Mouse (Mus musculus): ENCODE results near the gene Mib2. TPM values are rescaled to one million over a fixed set of nuclear protein-coding genes. Genes with fewer than 3 reads are reported as not detected.
"Not testable (repeated sequence)": the region's sequence is repeated elsewhere in the genome, so short reads cannot be mapped to it uniquely, and the experiment has no call there.

Gene Mib2
- 10 to 100 TPM; 86.7 to 87.7 TPM for total RNA-seq (2021)
- long read RNA-seq, experiment 1, transcript Mib2-201 (19 exons, 3,642 nt), result major isoform, 20 of 81 reads
- long read RNA-seq, experiment 1, partial matches to known transcripts, result 11 of 81 reads
- long read RNA-seq, experiment 1, other reads (novel, unspliced or antisense), result 50 of 81 reads
- long read RNA-seq, experiment 2, transcript Mib2-201 (19 exons, 3,642 nt), result major isoform, 17 of 87 reads
- long read RNA-seq, experiment 2, partial matches to known transcripts, result 16 of 87 reads
- long read RNA-seq, experiment 2, other reads (novel, unspliced or antisense), result 54 of 87 reads

GRCm38 (mm10) chr4:155668689-155669597 lies at the start of gene Mib2:
Gene Mib2 (minus strand): TSS chr4:155669198.
- peak; percentile 98 to 99 for DNase-seq (ENCODE audit: low spot score in 2 of 2)

DNA sequence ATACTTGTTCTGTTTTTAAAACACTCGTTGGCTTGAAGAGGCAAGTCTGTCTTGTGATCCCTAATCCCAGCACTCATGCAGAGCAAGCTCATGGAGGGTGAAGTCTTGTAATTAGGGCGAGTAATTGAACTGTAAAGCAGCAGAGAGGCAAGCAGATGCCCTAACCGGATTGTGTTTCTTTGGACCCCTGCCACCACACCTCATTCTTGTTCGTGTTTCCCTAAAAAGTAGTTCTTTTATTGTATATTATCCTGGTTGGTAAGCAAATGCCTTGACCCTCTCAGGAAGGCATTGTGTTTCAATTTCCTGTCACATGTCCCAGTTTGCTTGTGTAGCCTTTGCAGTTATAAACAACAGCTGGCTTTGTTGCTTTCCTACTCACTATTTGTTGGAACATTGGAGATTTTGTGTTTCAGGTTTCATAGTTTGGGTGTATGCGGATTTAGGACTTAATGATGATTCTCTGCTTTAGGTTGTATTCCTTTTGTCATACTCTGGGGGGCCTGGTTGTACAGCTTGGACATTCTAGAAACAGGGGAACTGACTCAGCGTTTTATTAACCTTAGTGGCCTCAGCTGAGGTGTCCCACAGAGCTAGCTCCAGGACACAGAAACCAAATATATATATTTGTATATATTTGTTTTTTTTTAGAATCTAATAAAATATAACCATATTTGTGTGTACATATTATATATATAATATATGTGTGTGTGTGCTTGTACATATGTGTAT lies 41.7 kb upstream of the Mib2 start:
- DNase-seq (ENCODE audit: low spot score in 2 of 2), result no peak

DNA sequence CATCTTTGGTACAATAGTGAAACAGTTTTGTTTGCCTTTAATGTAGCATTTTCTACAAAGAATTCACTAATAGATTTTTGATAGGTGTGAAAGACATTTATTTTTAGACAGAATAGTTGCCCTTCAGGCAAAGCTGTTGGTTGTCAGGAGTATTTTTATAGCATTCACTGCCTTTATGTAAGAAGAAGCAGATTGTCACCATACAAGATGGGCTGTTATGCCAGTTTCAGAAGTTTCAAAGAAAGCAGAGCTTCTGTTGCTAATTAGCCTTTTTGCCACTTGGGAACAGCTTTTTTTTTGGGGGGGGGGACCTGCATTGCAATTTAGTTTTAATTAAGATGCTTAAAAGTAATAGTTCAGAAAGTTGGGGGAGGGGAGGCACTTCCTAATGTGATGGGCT lies 40.0 kb upstream of the Mib2 start:
- no peak for DNase-seq (ENCODE audit: low spot score in 2 of 2)

DNA sequence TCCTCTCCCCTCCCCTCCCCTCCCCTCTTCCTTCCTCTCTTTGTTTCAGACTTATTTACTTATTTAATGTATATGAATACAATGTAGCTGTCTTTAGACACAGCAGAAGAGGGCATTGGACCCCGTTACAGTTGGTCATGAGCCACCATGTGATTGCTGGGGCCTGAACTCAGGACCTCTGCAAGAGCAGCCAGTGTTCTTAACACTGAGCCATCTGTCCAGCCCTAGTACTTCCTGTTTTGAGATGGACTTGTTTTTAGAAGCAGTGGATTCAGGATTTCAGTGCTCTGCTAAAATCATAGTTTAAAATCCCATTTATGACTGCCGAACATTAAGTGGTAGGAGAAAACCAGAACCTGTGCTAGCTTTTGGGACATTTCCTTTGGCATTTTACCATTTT lies 39.6 kb upstream of the Mib2 start:
- DNase-seq (ENCODE audit: low spot score in 2 of 2), result no peak

GRCm38 (mm10) chr4:155705592-155705929 lies 36.6 kb upstream of the Mib2 start:
- no peak for DNase-seq (ENCODE audit: low spot score in 2 of 2)

DNA sequence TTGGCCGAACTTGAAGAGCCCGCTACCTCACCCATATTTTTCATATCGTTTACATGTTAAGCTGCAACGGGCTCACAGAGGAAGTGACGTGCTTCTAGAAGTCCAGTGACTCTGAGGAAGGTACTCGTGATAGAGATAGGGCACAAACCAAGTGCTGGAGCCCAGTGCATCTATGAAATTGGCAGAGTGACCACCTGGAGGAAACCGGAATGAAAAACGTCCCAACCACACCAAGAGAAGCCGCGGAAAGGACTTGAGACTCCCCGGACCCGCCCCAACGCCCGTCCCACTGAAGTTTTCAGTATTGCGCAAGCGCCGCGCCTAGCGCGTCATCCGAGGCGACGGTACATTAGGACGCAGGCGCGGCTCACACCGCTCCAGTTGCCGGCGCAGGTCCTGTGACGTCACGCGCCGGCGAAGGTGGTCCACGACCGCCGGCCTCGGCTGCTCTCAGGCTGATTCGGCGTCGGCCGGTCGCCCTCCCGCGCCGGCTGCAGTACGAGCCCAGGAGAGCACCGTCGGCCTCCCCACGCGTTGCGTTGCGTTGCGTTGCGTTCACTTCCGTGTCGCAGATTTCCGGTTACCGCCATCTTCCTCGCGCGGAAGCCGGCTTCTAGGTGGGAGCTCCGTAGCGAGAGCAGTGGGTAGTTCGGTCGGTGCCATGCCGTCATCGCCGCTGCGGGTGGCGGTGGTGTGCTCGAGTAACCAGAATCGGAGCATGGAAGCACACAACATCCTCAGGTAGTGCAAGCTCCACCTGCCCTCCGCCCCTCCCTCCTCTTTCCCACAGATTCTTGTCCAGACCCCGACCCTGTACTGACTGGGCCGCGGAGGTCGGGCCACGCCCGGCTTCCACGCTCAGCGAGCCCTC lies 36.0 kb upstream of the Mib2 start, which contains the start of gene Ssu72:
Gene Ssu72 (plus strand): TSS at position 80 of the 871 bp plus-strand sequence.
- peak; percentile 96 to 98 for DNase-seq (ENCODE audit: low spot score in 2 of 2)

DNA sequence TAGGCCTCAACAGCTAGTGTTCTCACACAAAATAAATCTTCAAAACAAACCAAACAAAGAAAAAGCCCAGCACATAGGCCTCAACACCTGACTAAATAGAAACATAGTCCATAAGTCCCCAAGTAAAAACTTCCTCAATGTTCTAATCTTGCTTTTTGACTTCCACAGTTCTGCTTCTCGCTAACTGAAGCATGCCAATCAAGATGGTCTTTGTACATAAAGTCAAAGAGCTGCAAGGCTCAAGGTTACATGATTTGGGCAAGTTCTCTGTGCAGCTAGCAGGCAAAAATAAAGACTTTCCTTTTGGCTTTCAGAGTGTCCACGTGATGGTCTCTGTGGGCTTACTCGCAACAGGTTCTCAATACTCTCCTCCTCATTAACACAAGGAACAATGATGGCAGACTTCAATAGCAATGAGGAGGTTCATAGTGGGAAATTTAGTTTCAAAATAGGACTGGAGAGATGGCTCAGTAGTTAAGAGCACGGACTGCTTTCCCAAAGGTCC lies 34.5 kb upstream of the Mib2 start:
- DNase-seq (ENCODE audit: low spot score in 2 of 2), result no peak

DNA sequence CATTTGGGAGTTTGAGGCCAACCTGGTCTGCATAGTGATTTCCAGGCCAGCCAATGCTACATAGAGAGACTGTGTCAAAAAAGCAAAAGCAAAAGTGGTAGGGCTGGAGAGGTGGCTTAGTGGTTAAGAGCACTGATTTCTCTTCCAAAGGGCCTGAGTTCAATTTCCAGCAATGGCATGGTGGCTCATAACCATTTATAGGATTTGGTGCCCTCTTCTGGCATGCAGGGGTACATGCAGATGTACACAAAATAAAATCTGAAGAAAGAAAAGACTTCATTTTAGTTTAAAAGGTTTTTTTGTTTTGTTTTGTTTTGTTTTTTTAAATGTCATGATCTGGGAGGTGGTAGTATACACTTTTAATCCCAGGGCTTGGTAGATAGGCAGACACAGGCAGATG lies 31.4 kb upstream of the Mib2 start:
- DNase-seq (ENCODE audit: low spot score in 2 of 2), result no peak

GRCm38 (mm10) chr4:155696261-155697255 lies 27.6 kb upstream of the Mib2 start:
- DNase-seq (ENCODE audit: low spot score in 2 of 2), result no peak

GRCm38 (mm10) chr4:155695531-155696062 lies 26.6 kb upstream of the Mib2 start:
- DNase-seq (ENCODE audit: low spot score in 2 of 2), result no peak

- DNase-seq (ENCODE audit: low spot score in 2 of 2), result peak; percentile 77 to 79
Observed at GRCm38 (mm10) chr4:155694482-155695401, 25.7 kb upstream of the Mib2 start.

DNA sequence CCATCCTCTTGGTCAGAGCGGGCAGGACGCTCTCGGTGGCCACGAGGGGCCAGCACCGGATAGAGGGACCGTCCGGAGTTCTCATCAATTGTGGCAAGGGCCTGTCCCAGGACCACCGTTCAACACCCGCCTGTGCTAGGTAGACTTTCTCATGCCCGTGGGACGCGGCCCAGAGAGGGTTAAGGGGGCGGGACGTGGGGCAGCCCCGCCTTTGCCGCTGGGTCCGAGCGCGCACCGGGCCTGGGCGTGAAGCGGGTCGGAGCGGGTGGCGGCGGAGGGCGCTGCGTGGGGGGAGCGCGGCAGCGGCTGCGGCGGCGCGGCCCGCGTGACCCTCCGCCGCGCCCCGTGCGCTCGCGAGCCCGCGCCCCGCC lies 25.1 kb upstream of the Mib2 start, which contains the start of gene Fndc10:
Gene Fndc10 (plus strand): TSS at position 232 of the 371 bp plus-strand sequence.
- peak; percentile 66 to 77 for DNase-seq (ENCODE audit: low spot score in 2 of 2)

GRCm38 (mm10) chr4:155692421-155692820 lies 23.4 kb upstream of the Mib2 start:
- no peak for DNase-seq (ENCODE audit: low spot score in 2 of 2)

GRCm38 (mm10) chr4:155690571-155691375 lies 21.8 kb upstream of the Mib2 start:
- DNase-seq (ENCODE audit: low spot score in 2 of 2), result peak; percentile 67 to 88

GRCm38 (mm10) chr4:155687764-155688163 lies 18.8 kb upstream of the Mib2 start:
- not testable (repeated sequence) for DNase-seq (ENCODE audit: low spot score in 2 of 2)

DNA sequence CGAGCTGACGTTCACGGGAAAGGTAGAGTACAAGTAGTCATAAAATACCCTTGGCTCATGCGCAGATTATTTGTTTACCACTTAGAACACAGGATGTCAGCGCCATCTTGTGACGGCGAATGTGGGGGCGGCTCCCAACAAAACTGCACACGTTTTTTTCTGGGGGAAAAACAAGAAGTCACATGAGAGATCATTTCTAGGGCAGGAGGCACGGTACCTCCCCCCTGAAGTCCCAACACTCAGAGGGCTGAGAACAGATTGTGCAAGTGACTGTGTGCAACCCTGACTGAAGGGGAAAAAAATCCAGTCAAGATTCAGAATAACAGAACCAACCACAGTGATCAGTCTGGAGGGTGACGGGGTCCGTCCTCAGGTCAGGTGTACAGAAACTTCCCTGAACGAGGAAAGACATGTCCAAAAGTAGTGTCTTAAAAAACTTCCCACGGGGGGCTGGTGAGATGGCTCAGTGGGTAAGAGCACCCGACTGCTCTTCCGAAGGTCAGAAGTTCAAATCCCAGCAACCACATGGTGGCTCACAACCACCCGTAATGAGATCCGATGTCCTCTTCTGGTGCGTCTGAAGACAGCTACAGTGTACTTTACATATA lies 14.8 kb upstream of the Mib2 start:
- not testable (repeated sequence) for DNase-seq (ENCODE audit: low spot score in 2 of 2)
